Mouse (Mus musculus): ENCODE measurements around the gene Acot11.

DNA sequence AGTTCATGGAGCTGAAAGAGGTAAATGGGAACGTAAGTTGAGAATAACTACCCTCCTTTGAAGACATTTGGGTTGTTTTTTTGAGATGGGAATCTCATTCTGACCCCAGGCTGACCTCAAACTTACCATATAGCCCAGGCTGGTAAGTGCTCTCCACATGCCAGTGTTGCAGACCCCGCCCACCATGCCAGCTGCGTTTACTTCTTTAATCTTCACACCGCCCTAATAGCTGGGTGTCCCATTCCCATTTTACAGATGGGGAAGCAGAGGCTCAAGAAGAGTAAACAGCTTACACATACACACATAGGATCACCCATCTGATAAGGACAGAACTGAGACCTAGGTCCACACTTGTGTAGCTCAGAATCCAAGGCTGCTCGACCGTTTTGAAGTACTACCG is 20.0 kb downstream of the Acot11 start:
- no peak for TF ChIP-seq CTCF (IDR thresholded peaks at IDR 0.05; ENCODE audit: borderline replicate concordance, insufficient read depth, low read length)
- TF ChIP-seq POLR2A (IDR thresholded peaks at IDR 0.05; ENCODE audit: low read depth, low read length), result no peak

Measured in embryonic fibroblast, embryonic 13.5 days (primary cell).